Mouse (Mus musculus): ENCODE measurements around the gene Gm7233. TPM values are rescaled to one million over a fixed set of nuclear protein-coding genes. Genes with fewer than 3 reads are reported as not detected.
"Not testable (repeated sequence)": the region's sequence is repeated elsewhere in the genome, so short reads cannot be mapped to it uniquely, and the experiment has no call there.

The Gm7233 gene
- not detected in 2 replicates for total RNA-seq (2021)
- long read RNA-seq, experiment 1: 0 reads
- long read RNA-seq, experiment 2: 0 reads

- not testable (repeated sequence) for DNase-seq
Measured at GRCm38 (mm10) chr14:43179567-43179966, at the start of gene Gm7233. Gene Gm7233 (plus strand): TSS chr14:43179867.

GRCm38 (mm10) chr14:43167189-43167588, 12.5 kb upstream of the Gm7233 start:
- not testable (repeated sequence) for DNase-seq

- not testable (repeated sequence) for DNase-seq
Measured at GRCm38 (mm10) chr14:43167942-43168341, 11.7 kb upstream of the Gm7233 start.

GRCm38 (mm10) chr14:43168573-43169170, 11.0 kb upstream of the Gm7233 start:
- DNase-seq: not testable (repeated sequence)

- not testable (repeated sequence) for DNase-seq
Measured at GRCm38 (mm10) chr14:43235204-43235603, 55.5 kb downstream of the Gm7233 start, which contains the start of gene Gm8122. Gene Gm8122 (minus strand): TSS chr14:43235304.

Other genes with a start within 250 kb of the Gm7233 start
- gene Gm8082, start 186.2 kb upstream of the Gm7233 start, total RNA-seq (2021): not detected in 2 replicates
- gene Gm10376, start 164.2 kb upstream of the Gm7233 start, total RNA-seq (2021): not detected in 2 replicates
- not detected in 2 replicates for gene Gm8094, start 103.2 kb upstream of the Gm7233 start, total RNA-seq (2021)
- gene Gm8104, start 79.3 kb upstream of the Gm7233 start, total RNA-seq (2021): not detected in 2 replicates
- not detected in 2 replicates for gene Gm8122, start 55.4 kb downstream of the Gm7233 start, total RNA-seq (2021)
- gene Gm8126, start 78.8 kb downstream of the Gm7233 start, total RNA-seq (2021): not detected in 2 replicates
- gene Gm9732, start 95.2 kb downstream of the Gm7233 start, total RNA-seq (2021): not detected in 2 replicates
- gene Gm8127, start 114.0 kb downstream of the Gm7233 start, total RNA-seq (2021): not detected in 2 replicates
- gene 1700001F09Rik, start 167.9 kb downstream of the Gm7233 start, total RNA-seq (2021): not detected in 2 replicates
- gene Gm8138, start 236.5 kb downstream of the Gm7233 start, total RNA-seq (2021): not detected in 2 replicates